Mouse (Mus musculus) stomach, postnatal 0 days (tissue): ENCODE measurements around the gene Ext2. TPM values are rescaled to one million over a fixed set of nuclear protein-coding genes. Genes with fewer than 3 reads are reported as not detected.

Experiments used
- ATAC-seq: fragments of 200-750 bp; cut with Nextera tagmentation; 2 replicates; pipeline ENCODE4 v1.8.0; 2017; ENCODE audit not compliant: low FRiP score, low TSS enrichment
- DNase-seq: peaks from one replicate; pipeline ENCODE4 v3.0.0-alpha.2; 2016; ENCODE audit warnings: low spot score
- H3K27ac ChIP-seq: fragments of 300-500 bp; sonication (generic); replicated peaks from 2 replicates; pipeline ENCODE4 v1.5.1; 2014; ENCODE audit warnings: mild to moderate bottlenecking, control low read depth
- H3K27me3 ChIP-seq: fragments of 300-500 bp; sonication (generic); 2 replicates; pipeline ENCODE4 v1.6.1; 2014; ENCODE audit warnings: low read length; ENCODE audit not compliant: control insufficient read depth, insufficient read depth
- H3K36me3 ChIP-seq: fragments of 300-500 bp; sonication (generic); 2 replicates; pipeline ENCODE4 v1.6.1; 2014; ENCODE audit warnings: low read length, mixed read lengths; ENCODE audit not compliant: control insufficient read depth, insufficient read depth
- H3K4me1 ChIP-seq: fragments of 300-500 bp; sonication (generic); replicated peaks from 2 replicates; pipeline ENCODE4 v1.6.1; 2014; ENCODE audit warnings: antibody characterized with exemption; ENCODE audit not compliant: control insufficient read depth, insufficient read depth
- H3K4me2 ChIP-seq: fragments of 300-500 bp; sonication (generic); replicated peaks from 2 replicates; pipeline ENCODE4 v1.6.1; 2014; ENCODE audit warnings: low read depth, mild to moderate bottlenecking, control low read depth, moderate library complexity
- H3K4me3 ChIP-seq: fragments of 300-500 bp; sonication (generic); 2 replicates; pipeline ENCODE4 v1.5.1; 2014; ENCODE audit warnings: low read depth, low read length, control low read depth
- H3K9ac ChIP-seq: fragments of 300-500 bp; sonication (generic); 2 replicates; pipeline ENCODE4 v1.6.1; 2014; ENCODE audit warnings: mild to moderate bottlenecking, low read length, control low read depth, mixed read lengths
- H3K9me3 ChIP-seq: fragments of 300-500 bp; sonication (generic); 2 replicates; pipeline ENCODE4 v1.6.1; 2016; ENCODE audit warnings: low read length; ENCODE audit not compliant: control insufficient read depth
- CTCF ChIP-seq: IDR thresholded peaks from 2 replicates; pipeline ENCODE4 v1.5.1; 2016; ENCODE audit warnings: antibody characterized with exemption, low read depth, mild to moderate bottlenecking, moderate library complexity
- EP300 ChIP-seq: optimal IDR thresholded peaks from 2 replicates; pipeline ENCODE3; 2016; ENCODE audit warnings: antibody characterized with exemption
- WGBS: fragments of 180-500 bp; shearing (Covaris S2); extraction: QIAGEN DNeasy Blood & Tissue Kit; methylation state at CpG from one replicate; pipeline ENCODE4 v1.1.7; 2014; 5-methylcytosine and 5-hydroxymethylcytosine counted together
- polyA plus RNA-seq: library from polyadenylated mRNA; unstranded; fragments of >200 nt; fragmentation: Nextera tagmentation; extraction: Ambion mirVana; gene quantifications from 2 replicates; pipeline ENCODE4 v1.2.1, GENCODE M21; 2015

The Ext2 gene
- polyA plus RNA-seq, 1 experiment from 2014 or later = 51.2 TPM

- H3K9me3 ChIP-seq = no peaks in the 10 kb centered on the region
- TF ChIP-seq CTCF = no peak
- no peak for TF ChIP-seq EP300
- H3K36me3 ChIP-seq = peaks cover 4% of the 10 kb centered on the region
- 43% methylated on average over 4 of the region's 4 CpGs for WGBS
- DNase-seq (no peak), ATAC-seq (no peak)
- H3K4me1 ChIP-seq = no peaks in the 10 kb centered on the region
- H3K9ac ChIP-seq = 0 out of 2 replicates have a peak overlapping the region, but pooled peaks have one; percentile 35
- H3K4me3 ChIP-seq = no peak overlapping the region
- no peaks in the 10 kb centered on the region for H3K27me3 ChIP-seq
- H3K4me2 ChIP-seq = no peak overlapping the region
- no peak overlapping the region for H3K27ac ChIP-seq
Observed at GRCm38 (mm10) chr2:93772765-93773085, 49.6 kb downstream of the Ext2 start.

GRCm38 (mm10) chr2:93772054-93772764 is 50.2 kb downstream of the Ext2 start:
- Histone ChIP-seq H3K9me3 (no peaks in the 10 kb centered on the region), H3K9ac (0 out of 2 replicates have a peak overlapping the region, but pooled peaks have one; percentile 35), H3K27ac (no peak overlapping the region), H3K4me3 (no peak overlapping the region), H3K27me3 (no peaks in the 10 kb centered on the region), H3K4me2 (no peak overlapping the region), H3K36me3 (peaks cover 4% of the 10 kb centered on the region), H3K4me1 (no peaks in the 10 kb centered on the region)
- peak; percentile 47 for DNase-seq
- TF ChIP-seq EP300 = no peak
- no peak for TF ChIP-seq CTCF
- peak; percentile 76 for ATAC-seq
- WGBS = 45% methylated on average over 16 of the region's 16 CpGs

GRCm38 (mm10) chr2:93770895-93771294 is 51.5 kb downstream of the Ext2 start:
- H3K27ac ChIP-seq = no peak overlapping the region
- no peak overlapping the region for H3K9ac ChIP-seq
- H3K4me1 ChIP-seq = no peaks in the 10 kb centered on the region
- TF ChIP-seq CTCF = no peak
- no peak for TF ChIP-seq EP300
- no peaks in the 10 kb centered on the region for H3K27me3 ChIP-seq
- no peak overlapping the region for H3K4me3 ChIP-seq
- H3K36me3 ChIP-seq = peaks cover 4% of the 10 kb centered on the region
- ATAC-seq = no peak
- WGBS = 60% methylated on average over 4 of the region's 4 CpGs
- no peaks in the 10 kb centered on the region for H3K9me3 ChIP-seq
- no peak overlapping the region for H3K4me2 ChIP-seq
- no peak for DNase-seq

- Histone ChIP-seq H3K36me3 (peaks cover 4% of the 10 kb centered on the region), H3K27ac (no peak overlapping the region), H3K9me3 (no peaks in the 10 kb centered on the region), H3K4me2 (no peak overlapping the region), H3K27me3 (no peaks in the 10 kb centered on the region), H3K4me3 (no peak overlapping the region), H3K4me1 (no peaks in the 10 kb centered on the region), H3K9ac (no peak overlapping the region)
- no peak for DNase-seq
- WGBS = 87% methylated on average over 6 of the region's 6 CpGs
- TF ChIP-seq CTCF = no peak
- TF ChIP-seq EP300 = no peak
- ATAC-seq = no peak
Observed at GRCm38 (mm10) chr2:93769875-93770274, 52.5 kb downstream of the Ext2 start.

- no peaks in the 10 kb centered on the region for H3K27me3 ChIP-seq
- 94% methylated on average over 5 of the region's 5 CpGs for WGBS
- DNase-seq = no peak
Observed at GRCm38 (mm10) chr2:93765721-93766120, 56.6 kb downstream of the Ext2 start.

GRCm38 (mm10) chr2:93764211-93764610 is 58.2 kb downstream of the Ext2 start:
- Histone ChIP-seq H3K9ac (no peak overlapping the region), H3K4me2 (no peak overlapping the region), H3K4me3 (no peak overlapping the region), H3K4me1 (no peaks in the 10 kb centered on the region), H3K9me3 (no peaks in the 10 kb centered on the region), H3K36me3 (peaks cover 12% of the 10 kb centered on the region), H3K27ac (no peak overlapping the region), H3K27me3 (no peaks in the 10 kb centered on the region)
- WGBS = 77% methylated on average over 3 of the region's 3 CpGs
- DNase-seq = no peak
- TF ChIP-seq EP300 = no peak
- TF ChIP-seq CTCF = no peak
- ATAC-seq = no peak

More at GRCm38 (mm10) chr2:93765721-93766120, 56.6 kb downstream of the Ext2 start:
- H3K27ac ChIP-seq = no peak overlapping the region
- no peaks in the 10 kb centered on the region for H3K4me1 ChIP-seq
- H3K9ac ChIP-seq = no peak overlapping the region
- TF ChIP-seq EP300 = no peak
- no peak for TF ChIP-seq CTCF
- H3K4me2 ChIP-seq = no peak overlapping the region
- no peak for ATAC-seq
- no peaks in the 10 kb centered on the region for H3K9me3 ChIP-seq
- H3K4me3 ChIP-seq = no peak overlapping the region
- peaks cover 12% of the 10 kb centered on the region for H3K36me3 ChIP-seq
